Mouse (Mus musculus) liver, postnatal 0 days (tissue): ENCODE measurements around the gene Nubpl.

Experiments used
- CTCF ChIP-seq: sonication (generic); IDR thresholded peaks from 2 replicates; pipeline ENCODE4 v1.5.1; 2016; ENCODE audit warnings: antibody characterized with exemption, low read depth
- EP300 ChIP-seq: IDR thresholded peaks from 2 replicates; pipeline ENCODE4 v1.6.1; 2016; ENCODE audit warnings: antibody characterized with exemption, low read depth, mild to moderate bottlenecking

DNA sequence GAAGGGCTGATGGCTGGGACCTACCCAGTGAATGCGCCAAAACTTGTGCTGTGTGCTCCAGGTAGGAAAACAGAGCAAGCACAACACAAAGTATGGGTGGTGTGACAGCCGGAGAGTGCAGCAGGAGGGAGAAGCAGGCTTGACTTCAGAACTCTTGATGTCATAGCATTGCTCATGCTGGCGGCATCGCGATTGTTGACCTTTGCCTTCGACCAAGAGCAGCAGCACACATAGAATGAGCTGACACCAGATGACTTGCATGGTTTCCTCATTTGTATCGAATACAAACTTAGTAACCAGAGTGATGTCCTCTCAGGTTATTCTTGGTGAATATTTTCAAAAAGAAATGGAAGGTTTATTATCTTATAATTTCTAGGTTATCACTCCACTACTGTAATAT is 211.1 kb downstream of the Nubpl start:
- TF ChIP-seq CTCF (no peak), EP300 (no peak)
